Mouse (Mus musculus) urinary bladder, postnatal 14 days (tissue): ENCODE measurements around the gene Pard3.

Experiments used
- DNase-seq: peaks from one replicate; pipeline ENCODE4 v3.0.0; 2021; ENCODE audit warnings: low spot score

Gene Pard3

GRCm38 (mm10) chr8:127435975-127436374, 372.3 kb downstream of the Pard3 start:
- DNase-seq, result no peak

GRCm38 (mm10) chr8:127437613-127438235, 374.0 kb downstream of the Pard3 start:
- DNase-seq, result no peak

- peak; percentile 51 for DNase-seq
These were observed 375.1 kb downstream of the Pard3 start for GRCm38 (mm10) chr8:127438625-127439391.

- peak; percentile 16 for DNase-seq
These were observed 375.9 kb downstream of the Pard3 start for GRCm38 (mm10) chr8:127439392-127440160.

GRCm38 (mm10) chr8:127440161-127440833, 376.6 kb downstream of the Pard3 start:
- DNase-seq, result no peak

GRCm38 (mm10) chr8:127440834-127441485, 377.3 kb downstream of the Pard3 start:
- peak; percentile 69 for DNase-seq

- no peak for DNase-seq
These were observed 383.7 kb downstream of the Pard3 start for GRCm38 (mm10) chr8:127447401-127447800.

GRCm38 (mm10) chr8:127449066-127449840, 385.6 kb downstream of the Pard3 start:
- DNase-seq, result no peak

GRCm38 (mm10) chr8:127450954-127451668, 387.4 kb downstream of the Pard3 start:
- no peak for DNase-seq

GRCm38 (mm10) chr8:127452364-127452763, 388.7 kb downstream of the Pard3 start:
- DNase-seq, result no peak

- DNase-seq, result no peak
These were observed 394.2 kb downstream of the Pard3 start for GRCm38 (mm10) chr8:127457901-127458300.

- DNase-seq, result no peak
These were observed 397.5 kb downstream of the Pard3 start for GRCm38 (mm10) chr8:127461173-127461572.

- no peak for DNase-seq
These were observed 398.8 kb downstream of the Pard3 start for GRCm38 (mm10) chr8:127462378-127462935.

GRCm38 (mm10) chr8:127464300-127464699, 400.6 kb downstream of the Pard3 start:
- no peak for DNase-seq

- no peak for DNase-seq
These were observed 408.5 kb downstream of the Pard3 start for GRCm38 (mm10) chr8:127472204-127472603.

GRCm38 (mm10) chr8:127480003-127480402, 416.3 kb downstream of the Pard3 start:
- DNase-seq, result no peak

GRCm38 (mm10) chr8:127485618-127486017, 421.9 kb downstream of the Pard3 start:
- no peak for DNase-seq

- no peak for DNase-seq
These were observed 428.3 kb downstream of the Pard3 start for GRCm38 (mm10) chr8:127491963-127492362.

- DNase-seq, result peak; percentile 14
These were observed 431.6 kb downstream of the Pard3 start for GRCm38 (mm10) chr8:127495226-127495780.
